Mouse (Mus musculus) urinary bladder, postnatal 14 days (tissue): ENCODE data around the gene Hbq1b.

Experiments
- DNase-seq: peaks from one replicate; pipeline ENCODE4 v3.0.0; 2021; ENCODE audit warnings: low spot score

The Hbq1b gene

GRCm38 (mm10) chr11:32286695-32287492 lies at the start of gene Hbq1b:
Gene Hbq1b, plus strand, starts transcription at chr11:32286965.
- DNase-seq = peak; percentile 81

DNA sequence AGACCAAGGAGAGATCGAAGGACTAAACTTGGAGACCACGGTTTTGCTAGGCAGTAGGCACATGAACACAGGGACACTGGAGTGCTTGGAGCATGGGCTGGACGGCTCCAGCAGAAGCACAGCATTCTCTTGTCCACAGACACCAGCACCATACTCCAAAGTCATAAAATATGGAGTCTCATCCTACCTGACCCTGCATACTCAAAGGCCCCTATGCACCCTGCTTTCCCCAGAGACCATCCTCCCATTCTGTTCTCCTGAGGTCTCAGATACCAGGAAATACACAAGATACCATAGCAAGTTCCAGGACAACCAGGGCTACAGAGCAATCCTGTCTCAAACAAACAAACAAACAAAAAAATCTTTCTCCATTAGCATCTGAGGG lies 49.4 kb upstream of the Hbq1b start:
- no peak for DNase-seq

GRCm38 (mm10) chr11:32238093-32238860 lies 48.5 kb upstream of the Hbq1b start:
- peak; percentile 68 for DNase-seq

GRCm38 (mm10) chr11:32241391-32241790 lies 45.4 kb upstream of the Hbq1b start:
- DNase-seq = no peak

DNA sequence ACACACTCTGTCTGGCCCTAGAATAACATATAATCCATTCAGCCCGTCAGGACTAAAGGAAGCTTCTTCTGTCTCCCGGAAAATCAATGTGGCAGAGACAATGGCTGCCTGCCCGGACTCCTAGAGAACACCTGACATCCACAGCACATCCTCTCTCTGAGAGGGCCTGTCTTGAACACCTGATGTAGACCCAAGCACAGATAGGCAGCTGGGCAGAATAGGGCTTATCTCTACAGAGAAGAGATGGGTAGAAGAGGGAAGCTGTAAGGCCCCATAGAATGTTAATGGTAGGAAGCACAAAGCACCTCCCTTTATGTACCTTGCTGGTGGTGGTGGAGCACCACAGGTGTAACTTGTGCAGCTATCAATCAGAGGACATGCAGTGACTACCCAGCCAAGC lies 44.6 kb upstream of the Hbq1b start:
- no peak for DNase-seq

DNA sequence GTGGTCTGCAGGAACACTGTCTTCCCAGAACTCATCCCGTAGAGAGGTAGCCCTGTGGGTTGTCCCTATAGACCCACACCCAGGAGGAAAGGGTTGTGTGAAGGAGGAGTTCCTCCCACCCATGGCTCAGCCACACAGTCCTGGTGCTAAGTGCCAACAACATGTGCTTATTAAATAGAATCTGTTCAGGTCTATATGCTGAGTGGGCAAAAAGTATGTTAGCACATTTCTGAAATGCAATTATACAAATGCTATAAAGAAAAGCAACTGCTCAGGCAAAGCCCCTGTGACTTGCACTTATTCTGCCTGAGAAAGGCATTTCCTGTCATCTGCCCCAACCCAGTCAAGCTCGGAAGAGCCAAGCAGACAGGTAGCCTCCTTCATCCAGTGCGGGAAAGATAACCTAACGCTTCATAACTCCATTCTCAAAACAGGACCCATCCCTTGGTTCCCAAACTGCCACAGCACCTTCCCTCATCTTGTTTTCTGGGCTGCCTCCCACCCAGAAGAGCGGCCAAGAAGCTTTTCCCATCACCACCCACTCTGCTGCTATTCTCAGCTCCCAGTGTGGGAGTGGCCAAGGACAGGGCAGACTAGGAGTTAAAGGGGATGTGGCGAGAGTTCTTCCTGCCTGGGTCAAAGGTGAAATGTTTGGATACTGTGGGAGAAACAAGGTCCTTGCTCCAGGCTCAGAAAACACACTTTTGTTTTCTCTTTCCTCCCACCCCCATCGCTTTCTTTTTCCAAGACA lies 43.4 kb upstream of the Hbq1b start:
- DNase-seq = no peak

- no peak for DNase-seq
Measured at GRCm38 (mm10) chr11:32244064-32244463, 42.7 kb upstream of the Hbq1b start.

GRCm38 (mm10) chr11:32244617-32245016 lies 42.1 kb upstream of the Hbq1b start:
- no peak for DNase-seq

- DNase-seq = no peak
Measured at GRCm38 (mm10) chr11:32245614-32246013, 41.2 kb upstream of the Hbq1b start.

- no peak for DNase-seq
Measured at GRCm38 (mm10) chr11:32247068-32247467, 39.7 kb upstream of the Hbq1b start.

DNA sequence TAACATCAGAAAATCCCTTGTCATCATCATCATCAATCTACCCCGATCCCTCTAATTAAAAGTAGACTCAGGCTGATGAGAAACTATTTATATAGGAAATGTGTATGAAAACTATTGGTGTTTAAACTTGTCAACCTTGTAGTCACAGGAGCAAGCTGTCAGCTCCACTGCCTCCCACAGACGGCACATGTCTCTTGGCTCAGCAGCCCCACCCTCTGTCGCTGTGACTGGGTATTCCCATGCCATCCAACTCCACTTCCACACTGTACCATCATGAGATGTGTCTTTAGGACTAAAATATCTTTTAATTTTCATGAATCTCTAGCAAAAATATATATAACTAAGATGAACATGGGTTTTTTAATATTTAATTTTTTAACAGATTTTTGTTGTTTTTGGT lies 38.4 kb upstream of the Hbq1b start:
- DNase-seq = no peak

DNA sequence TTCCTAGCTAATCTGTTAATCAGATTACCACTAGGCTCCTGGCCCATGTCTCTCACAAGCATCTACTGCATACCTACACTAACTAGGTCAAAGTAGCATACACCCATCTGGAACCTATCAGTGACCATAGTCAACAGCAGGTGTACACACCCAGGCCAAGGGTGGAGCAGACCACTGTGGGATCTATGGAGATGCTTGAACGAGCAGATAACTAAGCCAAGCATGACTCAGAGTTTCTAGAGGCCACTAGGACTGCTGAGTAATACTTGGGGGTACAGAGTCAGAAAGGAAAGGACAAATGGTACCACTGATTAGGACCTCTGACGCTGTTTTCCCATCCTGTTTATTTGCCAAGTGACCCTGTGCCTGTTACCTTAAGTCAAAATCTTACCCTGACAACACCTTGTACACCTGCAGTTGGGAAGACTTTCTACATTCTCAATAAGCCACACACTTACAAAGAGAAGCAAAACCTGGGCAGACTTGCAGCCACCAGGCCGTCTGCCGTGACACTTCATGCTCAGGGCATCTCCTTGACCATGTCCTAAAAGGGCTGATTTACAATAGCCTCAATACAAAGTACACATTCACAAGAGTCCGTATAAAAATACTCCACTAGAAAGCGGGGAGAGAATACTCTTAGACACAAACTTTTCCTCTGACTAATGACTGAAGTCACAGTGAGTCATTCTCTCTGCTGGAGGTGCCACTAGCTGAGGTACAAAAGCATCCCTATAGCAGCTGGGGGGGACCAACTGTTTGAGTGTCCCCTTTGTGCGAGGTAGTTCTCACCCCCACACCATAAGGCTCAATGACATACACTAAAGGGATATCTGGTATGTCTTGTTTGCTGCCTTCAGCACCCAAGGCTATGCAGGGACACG lies 35.6 kb upstream of the Hbq1b start:
- no peak for DNase-seq

- no peak for DNase-seq
Measured at GRCm38 (mm10) chr11:32253121-32253520, 33.6 kb upstream of the Hbq1b start.

GRCm38 (mm10) chr11:32256146-32256545 lies 30.6 kb upstream of the Hbq1b start:
- no peak for DNase-seq

DNA sequence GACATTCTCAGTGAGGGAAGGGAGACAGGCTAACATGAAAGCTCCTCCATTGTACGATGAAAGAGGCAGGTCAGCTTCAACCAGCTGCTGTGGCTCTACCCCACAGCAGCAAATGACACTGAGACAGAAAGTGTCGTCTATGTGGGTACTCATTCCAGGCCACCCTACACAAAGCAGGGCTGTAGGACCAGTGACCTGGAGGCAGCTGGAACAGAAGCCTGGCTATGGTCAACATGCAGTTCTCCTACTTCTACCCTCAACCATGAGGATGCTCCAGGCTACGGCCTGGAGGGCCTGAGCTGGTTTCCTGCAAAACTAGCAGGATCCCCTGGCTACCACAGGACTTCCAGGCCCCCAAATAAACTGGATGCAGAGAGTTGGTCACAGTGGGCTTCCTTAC lies 30.2 kb upstream of the Hbq1b start:
- DNase-seq = no peak

GRCm38 (mm10) chr11:32262674-32263415 lies 23.9 kb upstream of the Hbq1b start:
- no peak for DNase-seq

- DNase-seq = no peak
Measured at GRCm38 (mm10) chr11:32265117-32265738, 21.5 kb upstream of the Hbq1b start.

- DNase-seq = no peak
Measured at GRCm38 (mm10) chr11:32266194-32266593, 20.6 kb upstream of the Hbq1b start.

DNA sequence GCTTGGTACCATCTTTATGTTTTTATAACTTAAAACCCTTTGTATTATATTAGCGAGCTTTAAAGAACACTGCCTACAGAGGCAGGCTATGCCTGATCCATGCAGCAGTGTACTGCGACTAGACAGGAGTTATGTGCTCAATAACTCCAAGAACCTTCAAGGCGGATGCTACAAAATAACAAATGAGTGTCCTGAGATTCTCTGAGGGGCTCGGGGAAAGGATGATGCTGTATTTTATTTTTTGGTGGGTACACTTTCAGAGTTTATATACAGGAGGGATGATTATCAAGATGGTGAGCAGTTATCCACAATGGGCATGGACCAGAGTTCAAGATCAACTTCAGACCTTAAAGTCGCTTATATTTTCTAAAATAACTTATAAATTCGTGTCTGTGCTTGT lies 20.0 kb upstream of the Hbq1b start:
- DNase-seq = no peak

DNA sequence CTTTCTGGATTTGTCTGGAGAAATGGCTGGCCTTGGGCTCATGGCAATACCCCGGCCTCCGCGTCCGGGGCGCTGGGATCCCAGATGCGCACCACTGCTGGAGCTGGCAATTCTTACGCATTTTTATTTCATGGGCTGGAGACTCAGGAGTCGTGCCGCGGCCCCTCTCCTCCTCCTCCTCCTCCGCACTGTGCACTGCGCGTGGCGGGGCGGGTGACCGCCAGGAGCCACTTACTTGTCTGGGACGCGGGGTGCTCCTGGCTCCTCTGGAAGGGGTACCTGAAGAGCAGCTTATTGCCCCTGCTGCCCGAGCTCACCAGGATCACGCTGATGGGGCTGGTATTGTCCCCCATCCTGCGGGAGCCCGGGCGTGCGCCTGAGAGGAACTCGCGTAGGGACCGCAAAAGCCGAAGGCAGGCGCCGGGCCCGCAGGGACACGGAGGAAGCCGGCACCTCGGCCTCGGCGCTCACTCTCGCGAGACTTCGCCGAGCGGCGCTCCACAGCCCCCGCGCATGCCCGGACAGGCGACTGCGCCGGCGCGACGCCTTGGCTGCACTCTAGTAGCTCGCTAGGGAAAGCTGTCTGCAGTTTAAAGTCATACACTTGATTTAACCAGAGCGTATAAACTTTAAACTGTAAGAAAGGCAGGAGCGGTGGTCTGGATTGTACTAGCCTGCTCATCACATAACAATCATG lies 19.4 kb upstream of the Hbq1b start, which contains the start of gene Nprl3:
Gene Nprl3 (minus strand): TSS at position 520 of the 697 bp plus-strand sequence.
- peak; percentile 97 for DNase-seq
